Mouse (Mus musculus) limb, embryonic 13.5 days (tissue): ENCODE measurements around the gene Ikzf4. TPM values are rescaled to one million over a fixed set of nuclear protein-coding genes. Genes with fewer than 3 reads are reported as not detected.

ENCODE experiments used
- ATAC-seq: fragments of 200-750 bp; cut with Nextera tagmentation; 2 replicates; pipeline ENCODE4 v1.8.0; 2017; ENCODE audit warnings: low read depth, moderate number of reproducible peaks, moderate TSS enrichment; ENCODE audit not compliant: low FRiP score
- H3K27ac ChIP-seq: fragments of 300-500 bp; sonication (generic); 2 replicates; pipeline ENCODE4 v1.5.1; 2015; ENCODE audit warnings: inconsistent platforms, mild to moderate bottlenecking, moderate library complexity
- H3K27me3 ChIP-seq: fragments of 300-500 bp; sonication (generic); 2 replicates; pipeline ENCODE4 v1.6.1; 2015; ENCODE audit warnings: mild to moderate bottlenecking, inconsistent platforms
- H3K36me3 ChIP-seq: fragments of 300-500 bp; sonication (generic); 2 replicates; pipeline ENCODE4 v1.6.1; 2015; ENCODE audit warnings: inconsistent platforms, mild to moderate bottlenecking, moderate library complexity
- H3K4me1 ChIP-seq: fragments of 300-500 bp; sonication (generic); 2 replicates; pipeline ENCODE4 v1.6.1; 2015; ENCODE audit warnings: inconsistent platforms
- H3K4me2 ChIP-seq: fragments of 300-500 bp; sonication (generic); replicated peaks from 2 replicates; pipeline ENCODE4 v1.6.1; 2015; ENCODE audit warnings: inconsistent platforms, mild to moderate bottlenecking, moderate library complexity
- H3K4me3 ChIP-seq: fragments of 300-500 bp; sonication (generic); 2 replicates; pipeline ENCODE4 v1.5.1; 2015; ENCODE audit warnings: moderate library complexity, mild to moderate bottlenecking, inconsistent platforms
- H3K9ac ChIP-seq: fragments of 300-500 bp; sonication (generic); 2 replicates; pipeline ENCODE4 v1.6.1; 2015; ENCODE audit warnings: mild to moderate bottlenecking, inconsistent platforms
- H3K9me3 ChIP-seq: fragments of 300-500 bp; sonication (generic); 2 replicates; pipeline ENCODE4 v1.6.1; 2016; ENCODE audit warnings: inconsistent platforms
- WGBS: fragments of 180-500 bp; shearing (Covaris S2); methylation state at CpG from one replicate; pipeline ENCODE4 v1.1.7; 2015; 5-methylcytosine and 5-hydroxymethylcytosine counted together
- polyA plus RNA-seq: library from polyadenylated mRNA; unstranded; fragments of >200 nt; fragmentation: Nextera tagmentation; extraction: Ambion mirVana; gene quantifications from 2 replicates; pipeline ENCODE4 v1.2.1, GENCODE M21; 2015

Ikzf4 gene
- polyA plus RNA-seq, result 5.1 and 5.2 TPM in 2 replicates

GRCm38 (mm10) chr10:128645111-128646011 lies at the start of gene Ikzf4:
TSS of gene Ikzf4 (minus strand) at chr10:128645991.
- Histone ChIP-seq H3K9ac (peak within 1 kb of the TSS; percentile 77), H3K4me3 (peak within 1 kb of the TSS; percentile 59), H3K4me1 (peaks cover 29% of the 10 kb centered on the region), H3K36me3 (peaks cover 22% of the 10 kb centered on the region), H3K9me3 (no peaks in the 10 kb centered on the region), H3K27me3 (no peaks in the 10 kb centered on the region), H3K27ac (peak within 1 kb of the TSS; percentile 75; the same call in 1 of the 2 replicates), H3K4me2 (peak within 1 kb of the TSS; percentile 79)
- ATAC-seq, result peak; percentile 84
- WGBS, result 3% methylated on average over 35 of the region's 36 CpGs

- Histone ChIP-seq H3K9ac (peak overlapping the region; percentile 96), H3K4me1 (peaks cover 10% of the 10 kb centered on the region), H3K4me3 (peak overlapping the region; percentile 95), H3K4me2 (peak overlapping the region; percentile 75), H3K27ac (peak overlapping the region; percentile 98), H3K36me3 (peaks cover 29% of the 10 kb centered on the region), H3K9me3 (no peaks in the 10 kb centered on the region), H3K27me3 (no peaks in the 10 kb centered on the region)
- ATAC-seq, result no peak
- 2% methylated on average over 22 of the region's 22 CpGs for WGBS
Observed at GRCm38 (mm10) chr10:128695411-128695991, 49.7 kb upstream of the Ikzf4 start.

- H3K36me3 ChIP-seq, result peaks cover 28% of the 10 kb centered on the region
- 3% methylated on average over 9 of the region's 9 CpGs for WGBS
- peak overlapping the region; percentile 72 for H3K9ac ChIP-seq
- peak overlapping the region; percentile 48; the same call in 1 of the 2 replicates for H3K27ac ChIP-seq
- peak overlapping the region; percentile 67 for H3K4me3 ChIP-seq
- H3K27me3 ChIP-seq, result no peaks in the 10 kb centered on the region
- H3K4me1 ChIP-seq, result peaks cover 16% of the 10 kb centered on the region
- H3K9me3 ChIP-seq, result no peaks in the 10 kb centered on the region
- peak overlapping the region; percentile 89 for H3K4me2 ChIP-seq
- no peak for ATAC-seq
Observed at GRCm38 (mm10) chr10:128674469-128675008, 28.7 kb upstream of the Ikzf4 start.

GRCm38 (mm10) chr10:128673763-128674468 lies 28.1 kb upstream of the Ikzf4 start, which contains the start of gene Suox:
TSS of gene Suox (minus strand) at chr10:128674073.
- peak within 1 kb of the TSS; percentile 89 for H3K4me2 ChIP-seq
- H3K4me3 ChIP-seq, result peak within 1 kb of the TSS; percentile 67
- H3K4me1 ChIP-seq, result peaks cover 19% of the 10 kb centered on the region
- peak within 1 kb of the TSS; percentile 48; the same call in 1 of the 2 replicates for H3K27ac ChIP-seq
- no peaks in the 10 kb centered on the region for H3K9me3 ChIP-seq
- ATAC-seq, result peak; percentile 92
- peaks cover 22% of the 10 kb centered on the region for H3K36me3 ChIP-seq
- WGBS, result under 1% methylated on average over 60 of the region's 60 CpGs
- H3K9ac ChIP-seq, result peak within 1 kb of the TSS; percentile 72
- H3K27me3 ChIP-seq, result no peaks in the 10 kb centered on the region

GRCm38 (mm10) chr10:128671148-128671547 lies 25.4 kb upstream of the Ikzf4 start:
- WGBS, result 93% methylated on average over 9 of the region's 9 CpGs
- no peak for ATAC-seq
- no peak overlapping the region for H3K9ac ChIP-seq
- H3K4me3 ChIP-seq, result no peak overlapping the region
- H3K27ac ChIP-seq, result no peak overlapping the region
- no peaks in the 10 kb centered on the region for H3K27me3 ChIP-seq
- H3K36me3 ChIP-seq, result peaks cover 19% of the 10 kb centered on the region
- no peaks in the 10 kb centered on the region for H3K9me3 ChIP-seq
- peaks cover 28% of the 10 kb centered on the region for H3K4me1 ChIP-seq
- H3K4me2 ChIP-seq, result no peak overlapping the region

- Histone ChIP-seq H3K4me2 (peak overlapping the region; percentile 72), H3K36me3 (peaks cover 18% of the 10 kb centered on the region), H3K27me3 (no peaks in the 10 kb centered on the region), H3K27ac (peak overlapping the region; percentile 87), H3K4me1 (peaks cover 24% of the 10 kb centered on the region), H3K4me3 (peak overlapping the region; percentile 76), H3K9me3 (no peaks in the 10 kb centered on the region), H3K9ac (peak overlapping the region; percentile 79)
- peak; percentile 76 for ATAC-seq
- WGBS, result under 1% methylated on average over 42 of the region's 42 CpGs
Observed at GRCm38 (mm10) chr10:128668790-128669672, 23.2 kb upstream of the Ikzf4 start.

- Histone ChIP-seq H3K9me3 (no peaks in the 10 kb centered on the region), H3K27ac (no peak overlapping the region), H3K9ac (no peak overlapping the region), H3K4me1 (peaks cover 15% of the 10 kb centered on the region; the same call in 1 of the 2 replicates), H3K4me3 (no peak overlapping the region), H3K4me2 (no peak overlapping the region), H3K36me3 (peaks cover 7% of the 10 kb centered on the region), H3K27me3 (no peaks in the 10 kb centered on the region)
- WGBS, result 92% methylated on average over 2 of the region's 2 CpGs
- no peak for ATAC-seq
Observed at GRCm38 (mm10) chr10:128665806-128666205, 20.0 kb upstream of the Ikzf4 start.

- H3K4me1 ChIP-seq, result peaks cover 15% of the 10 kb centered on the region; the same call in 1 of the 2 replicates
- no peaks in the 10 kb centered on the region for H3K9me3 ChIP-seq
- no peaks in the 10 kb centered on the region for H3K27me3 ChIP-seq
- peaks cover 2% of the 10 kb centered on the region for H3K36me3 ChIP-seq
- 90% methylated on average over 3 of the region's 3 CpGs for whole genome bisulfite sequencing
- no peak overlapping the region for H3K4me3 ChIP-seq
- ATAC-seq, result no peak
- no peak overlapping the region for H3K27ac ChIP-seq
- H3K9ac ChIP-seq, result no peak overlapping the region
- H3K4me2 ChIP-seq, result no peak overlapping the region
Observed at GRCm38 (mm10) chr10:128665307-128665706, 19.5 kb upstream of the Ikzf4 start.

- Histone ChIP-seq H3K27me3 (no peaks in the 10 kb centered on the region), H3K9ac (no peak overlapping the region), H3K36me3 (no peaks in the 10 kb centered on the region), H3K27ac (no peak overlapping the region), H3K4me3 (no peak overlapping the region), H3K9me3 (no peaks in the 10 kb centered on the region), H3K4me1 (peaks cover 15% of the 10 kb centered on the region; the same call in 1 of the 2 replicates), H3K4me2 (no peak overlapping the region)
- 72% methylated on average over 3 of the region's 3 CpGs for WGBS
- no peak for ATAC-seq
Observed at GRCm38 (mm10) chr10:128664808-128665207, 19.0 kb upstream of the Ikzf4 start.

- Histone ChIP-seq H3K27ac (no peak overlapping the region), H3K4me3 (no peak overlapping the region), H3K36me3 (no peaks in the 10 kb centered on the region), H3K9me3 (no peaks in the 10 kb centered on the region), H3K27me3 (no peaks in the 10 kb centered on the region), H3K4me1 (peaks cover 8% of the 10 kb centered on the region; the same call in 1 of the 2 replicates), H3K9ac (no peak overlapping the region), H3K4me2 (no peak overlapping the region)
- ATAC-seq, result no peak
- WGBS, result 67% methylated on average over 5 of the region's 5 CpGs
Observed at GRCm38 (mm10) chr10:128663441-128664220, 17.8 kb upstream of the Ikzf4 start.
